Comparison of ENCODE assay signal across 10 mouse cellular contexts in the genomic region with DNA sequence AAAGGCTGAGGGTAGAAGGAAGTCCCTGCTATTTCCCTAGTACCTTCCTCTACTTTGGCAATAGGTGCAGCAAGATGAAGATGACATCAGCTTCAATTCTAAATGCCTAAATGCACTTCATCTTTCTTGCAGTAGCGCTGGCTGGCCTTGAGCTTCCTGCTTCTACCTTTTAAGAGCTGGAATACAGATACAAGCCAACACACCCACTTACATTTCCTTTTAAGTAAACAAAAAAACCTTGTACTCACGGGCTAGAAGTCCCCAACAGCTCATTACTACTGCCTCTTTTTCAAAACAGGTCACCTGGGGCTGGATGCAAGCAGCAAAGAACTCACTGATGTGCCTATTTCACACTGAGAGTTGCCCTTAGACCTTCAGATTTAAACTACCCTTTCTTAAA. TPM values are rescaled to one million over a fixed set of nuclear protein-coding genes. Genes with fewer than 3 reads are reported as not detected.
DNase-seq lines count a peak whose midpoint lies in the region; ATAC-seq and TF ChIP-seq lines count a peak whose summit lies in the region.
"Had no signal": no experiment of that assay in that cellular context is flagged by ENCODE, and none has a peak within 500 bp of the region (broad histone marks: within the 10 kb centered on the region; RNA-seq: fewer than 3 reads in every experiment).

No protein-coding gene starts in this region.

- DNase-seq in heart, postnatal 0 days (ENCODE audit: low spot score): no peak
- DNase-seq in heart, postnatal 4 days: no peak
- DNase-seq in CD4-positive helper T cell, adult 2 months (ENCODE audit: low read depth, low spot score): peak; percentile 57
- DNase-seq in liver, postnatal 0 days: no peak
- DNase-seq in left cerebral cortex, postnatal 4 days: no peak
- no peak for DNase-seq in cerebellum, adult 18-20 months
- no peak for DNase-seq in left cerebral cortex, postnatal 25 days (ENCODE audit: low spot score in 2 of 2)
- DNase-seq: thymus, postnatal 25 days had no signal

- no peak for TF ChIP-seq CTCF in heart, postnatal 0 days (IDR thresholded peaks at IDR 0.05; ENCODE audit: low read depth)
- TF ChIP-seq CTCF in liver, postnatal 0 days (IDR thresholded peaks at IDR 0.05; ENCODE audit: low read depth): no peak

- intact Hi-C loops in left cerebral cortex, postnatal 4 days (cut with DNase I): no loop called here
- intact Hi-C loops in left cerebral cortex, postnatal 25 days (cut with DNase I): no loop called here

- no peaks in the 10 kb centered on the region for H3K27me3 ChIP-seq in heart, postnatal 0 days (ENCODE audit: control insufficient read depth, insufficient read depth, low read length)
- H3K27me3 ChIP-seq in embryonic facial prominence, embryonic 13.5 days: no peaks in the 10 kb centered on the region
- H3K27me3 ChIP-seq in liver, postnatal 0 days (ENCODE audit: insufficient read depth, low read length): no peaks in the 10 kb centered on the region

- H3K4me2 ChIP-seq in heart, postnatal 0 days (ENCODE audit: low read depth, low read length): no peak overlapping the region
- peak overlapping the region; percentile 83 for H3K4me2 ChIP-seq in embryonic facial prominence, embryonic 13.5 days
- H3K4me2 ChIP-seq in liver, postnatal 0 days (ENCODE audit: low read depth, low read length): peak overlapping the region; percentile 92; the same call in 1 of the 2 replicates

- H3K27ac ChIP-seq in heart, postnatal 0 days (ENCODE audit: low read depth): no peak overlapping the region
- H3K27ac ChIP-seq in embryonic facial prominence, embryonic 13.5 days: no peak overlapping the region
- H3K27ac ChIP-seq in liver, postnatal 0 days (ENCODE audit: low read depth): 0 out of 2 replicates have a peak overlapping the region, but pooled peaks have one; percentile 5

- no peaks in the 10 kb centered on the region for H3K9me3 ChIP-seq in heart, postnatal 0 days (replicated peaks; ENCODE audit: control insufficient read depth, low read length)
- no peaks in the 10 kb centered on the region for H3K9me3 ChIP-seq in embryonic facial prominence, embryonic 13.5 days
- H3K9me3 ChIP-seq in liver, postnatal 0 days (ENCODE audit: low read length): no peaks in the 10 kb centered on the region

- no peaks in the 10 kb centered on the region; the same call in 1 of the 2 replicates for H3K36me3 ChIP-seq in heart, postnatal 0 days (replicated peaks; ENCODE audit: control insufficient read depth, insufficient read depth, low read length)
- peaks cover 10% of the 10 kb centered on the region; the same call in 1 of the 2 replicates for H3K36me3 ChIP-seq in embryonic facial prominence, embryonic 13.5 days
- peaks cover 8% of the 10 kb centered on the region; the same call in 1 of the 2 replicates for H3K36me3 ChIP-seq in liver, postnatal 0 days (replicated peaks; ENCODE audit: insufficient read depth, low read length)

- WGBS in heart, postnatal 0 days: 43% methylated on average over 2 of the region's 2 CpGs
- 64% methylated on average over 2 of the region's 2 CpGs for WGBS in embryonic facial prominence, embryonic 13.5 days
- 46% methylated on average over 2 of the region's 2 CpGs for WGBS in liver, postnatal 0 days (ENCODE audit: insufficient replicate concordance)

- H3K4me1 ChIP-seq in heart, postnatal 0 days (ENCODE audit: control insufficient read depth, insufficient read depth): peaks cover 21% of the 10 kb centered on the region; the same call in 1 of the 2 replicates
- peaks cover 45% of the 10 kb centered on the region for H3K4me1 ChIP-seq in embryonic facial prominence, embryonic 13.5 days
- H3K4me1 ChIP-seq in liver, postnatal 0 days (ENCODE audit: insufficient read depth): peaks cover 42% of the 10 kb centered on the region; the same call in 1 of the 2 replicates

- peak overlapping the region; percentile 28; the same call in 1 of the 2 replicates for H3K9ac ChIP-seq in heart, postnatal 0 days (replicated peaks; ENCODE audit: low read depth, low read length)
- peak overlapping the region; percentile 49 for H3K9ac ChIP-seq in embryonic facial prominence, embryonic 13.5 days
- 0 out of 2 replicates have a peak overlapping the region, but pooled peaks have one; percentile 35 for H3K9ac ChIP-seq in liver, postnatal 0 days (replicated peaks)

- H3K4me3 ChIP-seq in heart, postnatal 0 days (ENCODE audit: low read depth, low read length): no peak overlapping the region
- no peak overlapping the region for H3K4me3 ChIP-seq in embryonic facial prominence, embryonic 13.5 days
- no peak overlapping the region for H3K4me3 ChIP-seq in liver, postnatal 0 days (ENCODE audit: low read depth, low read length)

- no peak for ATAC-seq in heart, postnatal 0 days (ENCODE audit: insufficient read depth, low read depth)
- ATAC-seq in embryonic facial prominence, embryonic 13.5 days (ENCODE audit: insufficient number of reproducible peaks, insufficient read depth, low FRiP score, low TSS enrichment, low read depth): no peak
- no peak for ATAC-seq in liver, postnatal 0 days

- no peak for TF ChIP-seq EP300 in heart, postnatal 0 days (IDR thresholded peaks at IDR 0.05; ENCODE audit: low read depth)
- TF ChIP-seq EP300 in liver, postnatal 0 days (IDR thresholded peaks at IDR 0.05; ENCODE audit: low read depth): no peak

RNA-seq across cellular contexts. Expression of a gene that starts 2.4 kb away (rescaled TPM):
- total RNA-seq in heart, postnatal 0 days (2014; rRNA removed; ENCODE audit: low replicate concordance): 142 and 153 TPM in 2 replicates
- 193 and 200 TPM in 2 replicates for polyA plus RNA-seq in heart, postnatal 0 days (2015; fragmentation: Nextera tagmentation; extraction: Ambion mirVana)
- 100 to 1,000 TPM; 203 to 204 TPM for total RNA-seq in heart, postnatal 4 days (2021)
- 262 and 282 TPM in 2 replicates for polyA plus RNA-seq in embryonic facial prominence, embryonic 13.5 days (2015; fragmentation: Nextera tagmentation; extraction: Ambion mirVana)
- polyA plus RNA-seq in liver, postnatal 0 days (2015; fragmentation: Nextera tagmentation; extraction: Ambion mirVana): 55.7 and 61.2 TPM in 2 replicates
- total RNA-seq in left cerebral cortex, postnatal 4 days (2021): 100 to 1,000 TPM; 177 to 178 TPM
- total RNA-seq in left cerebral cortex, postnatal 25 days (2021): 100 to 1,000 TPM; 104 to 113 TPM

RNA-seq across cellular contexts. Expression of a gene that starts 43.6 kb away (rescaled TPM):
- total RNA-seq in heart, postnatal 0 days (2014; rRNA removed; ENCODE audit: low replicate concordance): 1.0 TPM in 1 of 2 replicates, not detected in the other
- not detected in 2 replicates for polyA plus RNA-seq in heart, postnatal 0 days (2015; fragmentation: Nextera tagmentation; extraction: Ambion mirVana)
- total RNA-seq in heart, postnatal 4 days (2021): not detected
- polyA plus RNA-seq in embryonic facial prominence, embryonic 13.5 days (2015; fragmentation: Nextera tagmentation; extraction: Ambion mirVana): 7.0 and 8.5 TPM in 2 replicates
- 10.5 and 10.8 TPM in 2 replicates for polyA plus RNA-seq in liver, postnatal 0 days (2015; fragmentation: Nextera tagmentation; extraction: Ambion mirVana)
- total RNA-seq in left cerebral cortex, postnatal 4 days (2021): not detected
- not detected for total RNA-seq in left cerebral cortex, postnatal 25 days (2021)
- total RNA-seq: layer of hippocampus, postnatal 10 days had no signal

RNA-seq across cellular contexts. Expression of a gene that starts 53.3 kb away (rescaled TPM):
- 7.0 and 15.4 TPM in 2 replicates for total RNA-seq in heart, postnatal 0 days (2014; rRNA removed; ENCODE audit: low replicate concordance)
- 14.7 TPM in 2 replicates for polyA plus RNA-seq in heart, postnatal 0 days (2015; fragmentation: Nextera tagmentation; extraction: Ambion mirVana)
- 10 to 100 TPM; 24.5 to 27.1 TPM for total RNA-seq in heart, postnatal 4 days (2021)
- polyA plus RNA-seq in embryonic facial prominence, embryonic 13.5 days (2015; fragmentation: Nextera tagmentation; extraction: Ambion mirVana): 59.2 and 61.8 TPM in 2 replicates
- polyA plus RNA-seq in liver, postnatal 0 days (2015; fragmentation: Nextera tagmentation; extraction: Ambion mirVana): 18.1 and 22.7 TPM in 2 replicates
- 10 to 100 TPM; 77.5 to 91.2 TPM for total RNA-seq in left cerebral cortex, postnatal 4 days (2021)
- total RNA-seq in left cerebral cortex, postnatal 25 days (2021): 10 to 100 TPM; 52.6 to 53.8 TPM
